Mouse (Mus musculus) cerebellum, adult 11-12 months (tissue): ENCODE results near the gene Tpra1.

Experiments
- DNase-seq: peaks from one replicate; pipeline ENCODE4 v3.0.0; 2022

The Tpra1 gene

DNA sequence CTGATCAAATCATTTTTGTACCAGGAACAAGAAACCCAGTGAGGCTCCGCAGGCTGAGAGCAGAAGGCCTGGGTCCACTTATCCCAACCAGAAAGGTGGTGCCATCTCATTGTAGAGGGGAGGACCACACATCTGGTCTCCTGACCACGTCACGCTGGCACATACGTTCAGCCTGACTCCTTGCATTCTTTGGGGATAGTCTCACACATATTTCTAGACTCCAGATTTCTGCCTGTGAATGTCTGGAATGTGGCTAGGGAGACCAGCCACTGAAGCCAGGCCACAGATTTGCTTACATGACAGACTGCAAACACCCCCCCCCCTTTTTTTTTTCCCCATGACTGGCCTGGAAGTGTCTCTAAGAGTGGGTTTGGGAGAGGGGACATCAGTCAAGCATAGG, 58.9 kb downstream of the Tpra1 start:
- no peak for DNase-seq
